25 mouse cellular contexts compared by ENCODE assay signal in the genomic region with DNA sequence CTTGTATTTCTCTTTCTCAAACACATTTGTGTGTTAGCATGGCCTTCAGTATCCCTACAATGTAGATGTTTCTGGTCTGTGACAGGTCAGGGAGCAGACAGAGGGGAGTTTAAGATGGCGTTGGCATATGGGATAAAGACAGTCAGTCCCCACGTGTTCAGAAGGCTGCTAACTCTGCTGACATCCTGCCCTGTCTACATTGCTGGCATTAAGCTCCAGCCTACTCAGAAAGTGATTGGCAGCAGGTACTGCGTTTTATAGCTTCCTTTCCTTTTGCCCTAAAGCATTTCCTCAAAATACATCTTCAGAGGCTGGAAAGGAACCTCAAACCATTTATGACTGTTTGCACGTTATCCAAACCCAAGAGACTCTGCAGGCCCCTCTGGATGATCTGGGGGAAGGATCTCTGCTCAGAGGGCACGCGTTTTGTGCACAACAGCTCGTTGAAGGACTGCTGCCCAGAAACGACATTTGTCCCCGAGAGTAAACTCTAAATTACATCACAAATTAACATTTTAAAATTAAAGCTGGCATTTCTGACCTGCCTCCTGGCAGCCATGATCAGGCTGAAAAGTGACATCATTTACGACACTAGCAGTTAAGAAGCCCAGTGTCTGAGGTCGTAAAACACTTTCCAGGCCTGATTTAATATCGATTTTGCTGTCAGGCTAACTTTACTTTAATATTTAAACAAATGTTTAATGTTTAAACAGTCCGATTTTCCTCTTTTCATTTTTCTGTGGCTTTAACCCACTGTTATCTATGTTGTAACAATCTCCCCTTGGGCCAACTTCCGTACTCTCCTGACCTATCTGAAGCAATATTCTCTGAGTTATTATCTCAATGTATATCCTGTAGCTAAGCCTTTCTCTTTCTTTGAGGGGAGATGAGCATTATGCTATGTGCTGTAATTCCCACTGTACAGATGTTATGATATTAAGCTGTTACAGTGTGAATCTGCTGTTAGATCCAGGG.
A peak's percentile ranks its signal among the peaks of the same experiment; 100 is the strongest.
DNase-seq lines count a peak whose midpoint lies in the region; ATAC-seq lines count a peak whose summit lies in the region.
"Had no signal": no experiment of that assay in that cellular context is flagged by ENCODE, and none has a peak within 500 bp of the region (broad histone marks: within the 10 kb centered on the region; RNA-seq: fewer than 3 reads in every experiment).

No protein-coding gene starts in this region.

- H3K9me3 ChIP-seq in hindbrain, embryonic 12.5 days (replicated peaks) = no peaks in the 10 kb centered on the region
- H3K9me3 ChIP-seq in hindbrain, embryonic 16.5 days (ENCODE audit: control insufficient read depth, low read length) = no peaks in the 10 kb centered on the region
- no peaks in the 10 kb centered on the region for H3K9me3 ChIP-seq in kidney, embryonic 16.5 days (ENCODE audit: low read length)
- H3K9me3 ChIP-seq in neural tube, embryonic 13.5 days = no peaks in the 10 kb centered on the region
- H3K9me3 ChIP-seq in neural tube, embryonic 15.5 days (replicated peaks) = no peaks in the 10 kb centered on the region
- H3K9me3 ChIP-seq: forebrain, embryonic 13.5 days; heart, embryonic 15.5 days had no signal

- H3K27ac ChIP-seq in hindbrain, embryonic 12.5 days = 0 out of 2 replicates have a peak overlapping the region, but pooled peaks have one; percentile 13
- no peak overlapping the region for H3K27ac ChIP-seq in hindbrain, embryonic 16.5 days (ENCODE audit: low read depth, low read length)
- 0 out of 2 replicates have a peak overlapping the region, but pooled peaks have one; percentile 0 for H3K27ac ChIP-seq in kidney, embryonic 16.5 days (ENCODE audit: low read length)
- H3K27ac ChIP-seq in neural tube, embryonic 13.5 days (replicated peaks) = peak overlapping the region; percentile 39
- 0 out of 2 replicates have a peak overlapping the region, but pooled peaks have one; percentile 23 for H3K27ac ChIP-seq in neural tube, embryonic 15.5 days (replicated peaks)
- H3K27ac ChIP-seq: forebrain, embryonic 13.5 days; heart, embryonic 15.5 days; left cerebral cortex, adult 2 months had no signal

- no peak overlapping the region for H3K4me3 ChIP-seq in hindbrain, embryonic 12.5 days
- H3K4me3 ChIP-seq in hindbrain, embryonic 16.5 days (ENCODE audit: low read length) = no peak overlapping the region
- no peak overlapping the region for H3K4me3 ChIP-seq in kidney, embryonic 16.5 days (ENCODE audit: low read length)
- no peak overlapping the region for H3K4me3 ChIP-seq in neural tube, embryonic 13.5 days
- no peak overlapping the region for H3K4me3 ChIP-seq in neural tube, embryonic 15.5 days (replicated peaks)
- H3K4me3 ChIP-seq: forebrain, embryonic 13.5 days; heart, embryonic 15.5 days; left cerebral cortex, adult 2 months had no signal

- DNase-seq in kidney, postnatal 36 days = no peak
- DNase-seq in neural tube, embryonic 10.5 days (ENCODE audit: extremely low spot score, low spot score) = no peak
- DNase-seq in left cerebral cortex, adult 18-20 months (ENCODE audit: low spot score in 2 of 2) = no peak
- DNase-seq: adrenal gland, postnatal 14 days; cerebellum, adult 2 months; cerebellum, postnatal 36 days; embryo, embryonic 11 days; gastrocnemius, postnatal 36 days; heart, postnatal 36 days; kidney, postnatal 4 days; layer of hippocampus, adult 9-11 months; left cerebral cortex, postnatal 4 days; lung, adult 18-20 months; lung, postnatal 10 days; midbrain, embryonic 14.5 days; thymus, postnatal 25 days had no signal

- no peak for ATAC-seq in hindbrain, embryonic 12.5 days (ENCODE audit: low FRiP score)
- ATAC-seq in hindbrain, embryonic 16.5 days = no peak
- ATAC-seq in kidney, embryonic 16.5 days (ENCODE audit: low FRiP score, low TSS enrichment) = no peak
- no peak for ATAC-seq in neural tube, embryonic 13.5 days (ENCODE audit: low read depth)
- no peak; the same call in 1 of the 2 replicates for ATAC-seq in neural tube, embryonic 15.5 days (ENCODE audit: low FRiP score)
- ATAC-seq: forebrain, embryonic 13.5 days had no signal

- H3K9ac ChIP-seq in hindbrain, embryonic 12.5 days = 0 out of 2 replicates have a peak overlapping the region, but pooled peaks have one; percentile 1
- no peak overlapping the region for H3K9ac ChIP-seq in hindbrain, embryonic 16.5 days (ENCODE audit: low read depth, low read length)
- no peak overlapping the region for H3K9ac ChIP-seq in kidney, embryonic 16.5 days (replicated peaks; ENCODE audit: low read length)
- no peak overlapping the region for H3K9ac ChIP-seq in neural tube, embryonic 13.5 days
- H3K9ac ChIP-seq in neural tube, embryonic 15.5 days (replicated peaks) = no peak overlapping the region
- H3K9ac ChIP-seq: forebrain, embryonic 13.5 days; heart, embryonic 15.5 days had no signal

- no peaks in the 10 kb centered on the region for H3K36me3 ChIP-seq in hindbrain, embryonic 12.5 days
- no peaks in the 10 kb centered on the region for H3K36me3 ChIP-seq in hindbrain, embryonic 16.5 days (ENCODE audit: control insufficient read depth, insufficient read depth, low read length)
- H3K36me3 ChIP-seq in kidney, embryonic 16.5 days (ENCODE audit: insufficient read depth, low read length) = no peaks in the 10 kb centered on the region
- H3K36me3 ChIP-seq in neural tube, embryonic 13.5 days = no peaks in the 10 kb centered on the region
- H3K36me3 ChIP-seq in neural tube, embryonic 15.5 days = no peaks in the 10 kb centered on the region
- H3K36me3 ChIP-seq: heart, embryonic 15.5 days had no signal

- 67% methylated on average over 14 of the region's 14 CpGs for WGBS in hindbrain, embryonic 12.5 days
- WGBS in hindbrain, embryonic 16.5 days = 62% methylated on average over 14 of the region's 14 CpGs
- 34% methylated on average over 14 of the region's 14 CpGs for WGBS in kidney, embryonic 16.5 days
- WGBS in neural tube, embryonic 13.5 days = 36% methylated on average over 14 of the region's 14 CpGs
- WGBS in neural tube, embryonic 15.5 days = 37% methylated on average over 14 of the region's 14 CpGs

- peaks cover 10% of the 10 kb centered on the region; the same call in 1 of the 2 replicates for H3K4me1 ChIP-seq in hindbrain, embryonic 12.5 days
- H3K4me1 ChIP-seq in hindbrain, embryonic 16.5 days (ENCODE audit: control insufficient read depth, insufficient read depth, low read depth, low read length) = no peaks in the 10 kb centered on the region
- peaks cover 17% of the 10 kb centered on the region for H3K4me1 ChIP-seq in kidney, embryonic 16.5 days (ENCODE audit: insufficient read depth, low read length)
- H3K4me1 ChIP-seq in neural tube, embryonic 13.5 days (replicated peaks) = peaks cover 36% of the 10 kb centered on the region
- peaks cover 31% of the 10 kb centered on the region for H3K4me1 ChIP-seq in neural tube, embryonic 15.5 days
- H3K4me1 ChIP-seq: forebrain, embryonic 13.5 days; heart, embryonic 15.5 days had no signal

- H3K4me2 ChIP-seq in hindbrain, embryonic 12.5 days (replicated peaks) = no peak overlapping the region
- no peak overlapping the region for H3K4me2 ChIP-seq in hindbrain, embryonic 16.5 days (ENCODE audit: low read length)
- H3K4me2 ChIP-seq in kidney, embryonic 16.5 days (replicated peaks; ENCODE audit: low read depth, low read length) = no peak overlapping the region
- no peak overlapping the region for H3K4me2 ChIP-seq in neural tube, embryonic 13.5 days
- no peak overlapping the region for H3K4me2 ChIP-seq in neural tube, embryonic 15.5 days
- H3K4me2 ChIP-seq: forebrain, embryonic 13.5 days; heart, embryonic 15.5 days; liver, embryonic 11.5 days had no signal

- no peaks in the 10 kb centered on the region for H3K27me3 ChIP-seq in hindbrain, embryonic 12.5 days
- no peaks in the 10 kb centered on the region for H3K27me3 ChIP-seq in hindbrain, embryonic 16.5 days (replicated peaks; ENCODE audit: control insufficient read depth, insufficient read depth, low read length)
- no peaks in the 10 kb centered on the region; the same call in 1 of the 2 replicates for H3K27me3 ChIP-seq in kidney, embryonic 16.5 days (ENCODE audit: insufficient read depth, low read length)
- H3K27me3 ChIP-seq in neural tube, embryonic 13.5 days = no peaks in the 10 kb centered on the region
- no peaks in the 10 kb centered on the region for H3K27me3 ChIP-seq in neural tube, embryonic 15.5 days (replicated peaks)
- H3K27me3 ChIP-seq: forebrain, embryonic 13.5 days; heart, embryonic 15.5 days had no signal
